Mouse (Mus musculus): Measurements from ENCODE around the gene Cdk17.

The Cdk17 gene

GRCm38 (mm10) chr10:93171182-93171855 is 10.6 kb downstream of the Cdk17 start:
- DNase-seq: no peak

GRCm38 (mm10) chr10:93177471-93177870 is 16.8 kb downstream of the Cdk17 start:
- no peak for DNase-seq

- no peak for DNase-seq
These were observed 17.2 kb downstream of the Cdk17 start for GRCm38 (mm10) chr10:93177874-93178273.

- DNase-seq: no peak
These were observed 18.0 kb downstream of the Cdk17 start for GRCm38 (mm10) chr10:93178662-93179061.

- no peak for DNase-seq
These were observed 19.2 kb downstream of the Cdk17 start for GRCm38 (mm10) chr10:93179669-93180460.

GRCm38 (mm10) chr10:93184351-93184976 is 23.8 kb downstream of the Cdk17 start:
- DNase-seq: no peak

GRCm38 (mm10) chr10:93188440-93188999 is 27.8 kb downstream of the Cdk17 start:
- DNase-seq: no peak

GRCm38 (mm10) chr10:93190475-93191262 is 30.0 kb downstream of the Cdk17 start:
- DNase-seq: no peak

GRCm38 (mm10) chr10:93197092-93197491 is 36.4 kb downstream of the Cdk17 start:
- DNase-seq: no peak

- no peak for DNase-seq
These were observed 38.3 kb downstream of the Cdk17 start for GRCm38 (mm10) chr10:93198958-93199357.

GRCm38 (mm10) chr10:93201846-93202458 is 41.3 kb downstream of the Cdk17 start:
- no peak for DNase-seq

- DNase-seq: no peak
These were observed 44.7 kb downstream of the Cdk17 start for GRCm38 (mm10) chr10:93205287-93205956.

GRCm38 (mm10) chr10:93207176-93207575 is 46.5 kb downstream of the Cdk17 start:
- no peak for DNase-seq

GRCm38 (mm10) chr10:93212699-93213098 is 52.0 kb downstream of the Cdk17 start:
- no peak for DNase-seq

- DNase-seq: peak in 1 of 2 experiments; percentile 38
These were observed 52.7 kb downstream of the Cdk17 start for GRCm38 (mm10) chr10:93213339-93213738.

GRCm38 (mm10) chr10:93214251-93214650 is 53.6 kb downstream of the Cdk17 start:
- no peak for DNase-seq

GRCm38 (mm10) chr10:93215051-93215763 is 54.5 kb downstream of the Cdk17 start:
- DNase-seq: no peak

GRCm38 (mm10) chr10:93225751-93226150 is 65.1 kb downstream of the Cdk17 start:
- DNase-seq: no peak

- DNase-seq: no peak
These were observed 67.2 kb downstream of the Cdk17 start for GRCm38 (mm10) chr10:93227921-93228320.

- DNase-seq: no peak
These were observed 67.8 kb downstream of the Cdk17 start for GRCm38 (mm10) chr10:93228401-93229007.
